Mouse (Mus musculus): ENCODE measurements around the gene Ttll11.

DNA sequence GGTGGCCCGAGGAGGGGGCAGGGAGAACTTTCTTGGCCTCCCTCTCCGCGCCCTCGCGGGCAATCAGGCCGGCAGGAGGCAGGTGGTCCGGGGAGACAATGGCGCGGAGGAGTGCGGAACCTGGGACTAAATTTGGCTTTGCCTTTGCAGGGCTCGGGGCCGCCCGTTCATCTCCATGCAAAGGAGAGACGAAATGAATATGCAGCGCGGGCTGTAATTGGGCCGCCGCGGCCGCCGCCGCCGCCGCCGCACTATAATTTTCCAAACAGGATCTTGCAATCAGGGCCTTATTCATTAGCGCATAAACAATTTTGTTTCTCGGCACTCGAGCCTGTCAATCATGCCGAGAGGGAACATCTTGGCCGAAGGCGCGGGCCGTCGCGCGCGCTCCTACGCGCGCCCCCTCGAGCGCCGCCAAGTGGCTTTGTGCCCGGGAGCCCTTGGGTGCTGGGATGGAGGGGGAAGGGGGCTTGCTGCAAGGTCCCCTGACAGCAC lies 31.7 kb upstream of the Ttll11 start:
- TF ChIP-seq GATA1 (IDR thresholded peaks at IDR 0.05; ENCODE audit: low read length): no peak
- TF ChIP-seq TAL1 (IDR thresholded peaks at IDR 0.05; ENCODE audit: low read length): no peak
